In genomic region chr2:168936896-168937295, GRCm38 (mm10) we compare ENCODE assay signal across 25 mouse cellular contexts. TPM values are rescaled to one million over a fixed set of nuclear protein-coding genes. Genes with fewer than 3 reads are reported as not detected.
DNase-seq lines count a peak whose midpoint lies in the region; ATAC-seq and TF ChIP-seq lines count a peak whose summit lies in the region.
"Had no signal": no experiment of that assay in that cellular context is flagged by ENCODE, and none has a peak within 500 bp of the region (broad histone marks: within the 10 kb centered on the region; RNA-seq: fewer than 3 reads in every experiment).

No protein-coding gene starts in this region.

- H3K36me3 ChIP-seq in forebrain, postnatal 0 days (ENCODE audit: insufficient read depth) = peaks cover 43% of the 10 kb centered on the region
- H3K36me3 ChIP-seq in forebrain, embryonic 16.5 days (ENCODE audit: control insufficient read depth, insufficient read depth) = peaks cover 10% of the 10 kb centered on the region; the same call in 1 of the 2 replicates

- DNase-seq in forebrain, postnatal 0 days = no peak
- no peak for DNase-seq in layer of hippocampus, adult 2 months (ENCODE audit: low spot score in 2 of 2)
- DNase-seq in layer of hippocampus, adult 8-10 months (ENCODE audit: low spot score in 2 of 2) = no peak
- DNase-seq in 3T3-L1 (ENCODE audit: low read depth, low spot score) (peak; percentile 44), R1 (ENCODE audit: low read depth, low spot score) (peak; percentile 57)
- DNase-seq in thymus, postnatal 0 days (ENCODE audit: low spot score) = no peak
- DNase-seq in adrenal gland, postnatal 10 days = no peak
- DNase-seq: adrenal gland, postnatal 14 days; B cell, adult 2 months; cerebellum, adult 2 months; gastrocnemius, postnatal 14 days; heart, postnatal 10 days; kidney, adult 18-20 months; kidney, postnatal 36 days; liver, embryonic 13.5 days; lung, postnatal 14 days; retina, postnatal 1 day had no signal

- H3K9ac ChIP-seq in forebrain, postnatal 0 days = no peak overlapping the region
- no peak overlapping the region for H3K9ac ChIP-seq in forebrain, embryonic 16.5 days (replicated peaks; ENCODE audit: low read depth, low read length)
- H3K9ac ChIP-seq: embryonic facial prominence, embryonic 15.5 days; hindbrain, embryonic 15.5 days; liver, embryonic 13.5 days had no signal

- ATAC-seq in forebrain, postnatal 0 days = no peak
- ATAC-seq in forebrain, embryonic 16.5 days = no peak

- H3K27ac ChIP-seq in forebrain, postnatal 0 days (ENCODE audit: low read depth, low read length) = no peak overlapping the region
- no peak overlapping the region for H3K27ac ChIP-seq in forebrain, embryonic 16.5 days (ENCODE audit: low read length)
- H3K27ac ChIP-seq in layer of hippocampus, adult 2 months = no peak overlapping the region
- H3K27ac ChIP-seq: embryonic facial prominence, embryonic 15.5 days; forebrain, embryonic 10.5 days; hindbrain, embryonic 15.5 days; limb, embryonic 10.5 days; liver, embryonic 13.5 days had no signal

- H3K4me1 ChIP-seq in forebrain, postnatal 0 days (ENCODE audit: insufficient read depth) = no peaks in the 10 kb centered on the region
- H3K4me1 ChIP-seq in forebrain, embryonic 16.5 days (replicated peaks; ENCODE audit: control insufficient read depth, insufficient read depth, low read length) = peaks cover 3% of the 10 kb centered on the region; the same call in 1 of the 2 replicates
- H3K4me1 ChIP-seq: embryonic facial prominence, embryonic 15.5 days; forebrain, embryonic 10.5 days; hindbrain, embryonic 15.5 days; limb, embryonic 10.5 days; liver, embryonic 13.5 days had no signal

- TF ChIP-seq CTCF in forebrain, postnatal 0 days (IDR thresholded peaks at IDR 0.05; ENCODE audit: low read depth) = peak; percentile 24; the same call in 1 of the 2 replicates
- TF ChIP-seq CTCF in layer of hippocampus, adult 2 months (conservative IDR thresholded peaks at IDR 0.05) = peak; percentile 69

- H3K27me3 ChIP-seq in forebrain, postnatal 0 days (ENCODE audit: insufficient read depth, low read length) = no peaks in the 10 kb centered on the region
- H3K27me3 ChIP-seq in forebrain, embryonic 16.5 days (replicated peaks; ENCODE audit: control insufficient read depth, insufficient read depth, low read length) = no peaks in the 10 kb centered on the region
- H3K27me3 ChIP-seq: embryonic facial prominence, embryonic 15.5 days; hindbrain, embryonic 15.5 days; liver, embryonic 13.5 days had no signal

- WGBS in forebrain, postnatal 0 days = 88% methylated on average over 6 of the region's 6 CpGs
- 91% methylated on average over 6 of the region's 6 CpGs for WGBS in forebrain, embryonic 16.5 days

- no peak overlapping the region for H3K4me3 ChIP-seq in forebrain, postnatal 0 days (ENCODE audit: low read depth, low read length)
- H3K4me3 ChIP-seq in forebrain, embryonic 16.5 days (replicated peaks; ENCODE audit: low read length) = no peak overlapping the region
- no peak overlapping the region for H3K4me3 ChIP-seq in layer of hippocampus, adult 2 months
- H3K4me3 ChIP-seq: embryonic facial prominence, embryonic 15.5 days; forebrain, embryonic 10.5 days; hindbrain, embryonic 15.5 days; limb, embryonic 10.5 days; liver, embryonic 13.5 days; myocyte had no signal

- H3K9me3 ChIP-seq in forebrain, postnatal 0 days (ENCODE audit: low read length) = no peaks in the 10 kb centered on the region
- H3K9me3 ChIP-seq in forebrain, embryonic 16.5 days (ENCODE audit: control insufficient read depth, low read length) = no peaks in the 10 kb centered on the region
- H3K9me3 ChIP-seq: embryonic facial prominence, embryonic 15.5 days; forebrain, embryonic 10.5 days; G1E; hindbrain, embryonic 15.5 days; limb, embryonic 10.5 days; liver, embryonic 13.5 days had no signal

- no peak overlapping the region for H3K4me2 ChIP-seq in forebrain, postnatal 0 days (ENCODE audit: low read depth)
- no peak overlapping the region for H3K4me2 ChIP-seq in forebrain, embryonic 16.5 days (ENCODE audit: low read length)
- H3K4me2 ChIP-seq: embryonic facial prominence, embryonic 15.5 days; hindbrain, embryonic 15.5 days; liver, embryonic 13.5 days; midbrain, embryonic 11.5 days had no signal

RNA-seq across cellular contexts. Expression of gene Zfp64, which starts 18.5 kb away (rescaled TPM):
- total RNA-seq in forebrain, postnatal 0 days (2014; rRNA removed) = 26.0 and 32.3 TPM in 2 replicates
- polyA plus RNA-seq in forebrain, postnatal 0 days (2015; fragmentation: Nextera tagmentation; extraction: Ambion mirVana) = 27.6 and 29.6 TPM in 2 replicates
- polyA plus RNA-seq in forebrain, embryonic 16.5 days (2015; fragmentation: Nextera tagmentation; extraction: Ambion mirVana) = 32.7 and 33.3 TPM in 2 replicates
- 10 to 100 TPM; 17.0 to 17.6 TPM for total RNA-seq in layer of hippocampus, adult 2 months (2021)
- 10 to 100 TPM; 14.5 to 20.1 (median 16.6) TPM for total RNA-seq in layer of hippocampus, adult 8-10 months (2022)
- 33.8 and 35.0 TPM in 2 replicates for polyA plus RNA-seq in thymus, postnatal 0 days (2015; fragmentation: Nextera tagmentation; extraction: Ambion mirVana)
- total RNA-seq in adrenal gland, postnatal 10 days (2021) = 10 to 100 TPM; 15.7 to 19.7 TPM

Comparison
In these comparisons a context has a peak if more than half of its experiments do, and no peak if none do; other contexts are left out.
1. DNase-seq: peak in 3T3-L1 (single experiment) and R1 (single experiment); none in forebrain, postnatal 0 days (single experiment), layer of hippocampus, adult 2 months (0 of 2), layer of hippocampus, adult 8-10 months (0 of 2), thymus, postnatal 0 days (single experiment) and adrenal gland, postnatal 10 days (single experiment).